Mouse (Mus musculus): ENCODE measurements around the gene Olfm4. TPM values are rescaled to one million over a fixed set of nuclear protein-coding genes. Genes with fewer than 3 reads are reported as not detected.

The Olfm4 gene
- polyA plus RNA-seq, 1 experiment from 2014 or later = 5.5 TPM

DNA sequence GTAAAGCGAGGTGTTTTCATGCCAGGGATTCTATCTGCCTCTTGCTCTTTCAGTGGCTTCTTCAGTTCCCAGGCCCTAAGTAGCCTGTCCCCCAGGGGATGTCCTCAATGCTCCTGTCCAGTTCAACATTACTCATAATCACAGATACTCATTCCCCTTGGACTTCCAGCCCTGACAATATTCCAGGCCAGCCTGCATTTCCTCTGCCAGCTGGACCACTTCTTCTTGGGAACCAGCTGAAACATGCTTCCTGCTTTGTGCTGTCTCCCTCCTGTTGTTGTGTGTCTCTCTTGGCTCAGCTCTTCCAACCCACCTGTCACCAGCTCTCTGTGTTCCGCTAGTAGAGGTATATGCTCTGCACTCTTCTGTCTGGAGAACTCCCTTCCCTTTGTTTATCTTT is 1.8 kb downstream of the Olfm4 start:
- Histone ChIP-seq H3K9ac (no peak overlapping the region), H3K4me2 (replicated peaks) (no peak overlapping the region), H3K27me3 (replicated peaks) (no peaks in the 10 kb centered on the region), H3K27ac (no peak overlapping the region), H3K9me3 (no peaks in the 10 kb centered on the region), H3K36me3 (no peaks in the 10 kb centered on the region), H3K4me1 (replicated peaks) (no peaks in the 10 kb centered on the region), H3K4me3 (replicated peaks) (no peak overlapping the region)
- no peak for ATAC-seq
- 81% methylated on average over 2 of the region's 2 CpGs for WGBS

DNA sequence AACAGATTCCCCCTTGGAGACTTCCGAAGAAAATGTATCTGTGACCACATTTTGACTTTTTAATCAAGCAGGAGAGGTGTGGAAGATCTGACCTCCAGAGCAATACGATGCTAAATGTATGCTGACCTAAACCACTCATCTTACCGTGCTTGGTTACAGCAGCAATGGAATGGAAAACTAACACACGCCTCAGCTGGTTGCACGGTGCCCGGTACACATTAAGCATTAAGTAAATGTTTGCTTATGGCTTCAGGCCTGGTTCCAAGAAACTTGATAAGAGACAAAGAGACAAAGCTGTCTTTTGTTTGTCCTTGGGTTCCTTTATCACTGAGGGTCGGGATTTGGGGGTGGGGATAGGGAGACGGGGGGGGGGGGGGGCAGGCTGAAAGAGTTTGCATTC is 3.0 kb downstream of the Olfm4 start:
- Histone ChIP-seq H3K9ac (no peak overlapping the region), H3K4me3 (replicated peaks) (no peak overlapping the region), H3K4me2 (replicated peaks) (no peak overlapping the region), H3K4me1 (replicated peaks) (no peaks in the 10 kb centered on the region), H3K27ac (no peak overlapping the region), H3K36me3 (no peaks in the 10 kb centered on the region), H3K9me3 (no peaks in the 10 kb centered on the region), H3K27me3 (replicated peaks) (no peaks in the 10 kb centered on the region)
- peak; percentile 88 for ATAC-seq
- WGBS = 43% methylated on average over 8 of the region's 8 CpGs

DNA sequence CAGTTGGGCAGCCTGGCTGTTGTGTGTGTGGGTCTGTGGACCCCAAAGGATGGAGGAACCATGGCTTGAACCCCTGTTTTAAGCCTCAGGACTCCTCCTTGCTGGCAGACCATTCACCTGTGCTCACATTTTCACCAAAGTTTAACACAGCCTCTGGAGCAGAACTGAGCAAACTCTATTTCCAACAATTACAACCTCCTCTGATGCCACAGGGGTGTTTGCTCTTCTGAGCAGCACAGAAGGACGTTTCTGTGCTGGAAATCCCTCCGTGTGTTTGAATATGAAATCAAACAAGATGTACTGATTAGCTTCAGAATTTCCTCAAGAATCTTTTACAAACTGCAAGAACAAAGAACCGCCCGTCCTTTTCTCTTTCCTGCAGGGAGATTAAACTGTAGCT is 5.9 kb downstream of the Olfm4 start:
- H3K4me3 ChIP-seq (replicated peaks) = no peak overlapping the region
- no peaks in the 10 kb centered on the region for H3K4me1 ChIP-seq (replicated peaks)
- no peaks in the 10 kb centered on the region for H3K36me3 ChIP-seq
- no peak overlapping the region for H3K4me2 ChIP-seq (replicated peaks)
- no peaks in the 10 kb centered on the region for H3K9me3 ChIP-seq
- H3K27ac ChIP-seq = no peak overlapping the region
- ATAC-seq = no peak
- 51% methylated on average over 4 of the region's 4 CpGs for WGBS
- H3K9ac ChIP-seq = no peak overlapping the region
- no peaks in the 10 kb centered on the region for H3K27me3 ChIP-seq (replicated peaks)

DNA sequence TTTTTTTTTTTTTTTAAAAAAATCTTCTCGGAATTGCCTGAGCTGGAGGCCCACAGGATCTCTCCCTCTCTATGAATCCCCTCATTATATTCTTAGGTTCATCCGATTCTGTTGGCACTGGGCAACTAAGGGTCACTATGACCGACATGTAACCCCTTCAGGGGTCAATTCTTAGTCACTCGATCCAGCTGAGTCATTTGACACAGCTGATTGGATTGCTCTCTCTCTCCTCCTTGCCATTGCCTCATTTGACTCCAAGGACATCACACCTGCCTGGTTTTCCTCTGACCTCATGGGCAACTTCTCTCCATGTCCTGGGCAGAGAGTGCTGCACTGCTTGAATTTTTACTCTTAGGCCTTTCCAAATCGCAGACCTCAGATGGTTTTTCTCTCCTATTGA is 6.7 kb downstream of the Olfm4 start:
- ATAC-seq = no peak
- WGBS = 51% methylated on average over 5 of the region's 5 CpGs
- H3K9me3 ChIP-seq = no peaks in the 10 kb centered on the region
- no peak overlapping the region for H3K4me2 ChIP-seq (replicated peaks)
- H3K4me1 ChIP-seq (replicated peaks) = no peaks in the 10 kb centered on the region
- no peaks in the 10 kb centered on the region for H3K36me3 ChIP-seq
- no peaks in the 10 kb centered on the region for H3K27me3 ChIP-seq (replicated peaks)
- H3K4me3 ChIP-seq (replicated peaks) = no peak overlapping the region
- H3K27ac ChIP-seq = no peak overlapping the region
- H3K9ac ChIP-seq = no peak overlapping the region

DNA sequence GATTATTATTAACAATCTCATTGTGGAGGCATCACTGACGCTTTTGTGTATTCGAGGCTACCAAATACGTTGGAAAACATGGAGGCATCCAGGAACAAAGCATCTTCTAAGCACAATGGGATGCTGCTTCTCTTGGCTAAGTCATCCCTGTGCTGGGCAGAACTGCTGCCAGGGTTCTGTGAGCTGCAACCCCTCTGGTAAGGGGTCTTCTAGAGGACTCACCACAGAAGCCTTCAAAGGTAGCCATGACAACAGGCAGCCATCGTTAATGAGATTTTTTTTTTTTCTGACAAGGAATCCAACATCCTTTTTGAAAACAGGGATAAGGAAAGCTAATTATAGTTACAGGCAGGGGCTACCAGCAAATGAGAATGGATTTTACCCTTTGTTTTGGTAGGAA is 13.7 kb downstream of the Olfm4 start:
- H3K4me3 ChIP-seq (replicated peaks) = no peak overlapping the region
- H3K4me1 ChIP-seq (replicated peaks) = 0 out of 2 replicates have a peak, but pooled peaks cover 4% of the 10 kb centered on the region
- no peak for ATAC-seq
- WGBS = 82% methylated on average over 4 of the region's 4 CpGs
- no peak overlapping the region for H3K4me2 ChIP-seq (replicated peaks)
- no peaks in the 10 kb centered on the region for H3K36me3 ChIP-seq
- no peak overlapping the region for H3K27ac ChIP-seq
- no peak overlapping the region for H3K9ac ChIP-seq
- no peaks in the 10 kb centered on the region for H3K27me3 ChIP-seq (replicated peaks)
- H3K9me3 ChIP-seq = no peaks in the 10 kb centered on the region

DNA sequence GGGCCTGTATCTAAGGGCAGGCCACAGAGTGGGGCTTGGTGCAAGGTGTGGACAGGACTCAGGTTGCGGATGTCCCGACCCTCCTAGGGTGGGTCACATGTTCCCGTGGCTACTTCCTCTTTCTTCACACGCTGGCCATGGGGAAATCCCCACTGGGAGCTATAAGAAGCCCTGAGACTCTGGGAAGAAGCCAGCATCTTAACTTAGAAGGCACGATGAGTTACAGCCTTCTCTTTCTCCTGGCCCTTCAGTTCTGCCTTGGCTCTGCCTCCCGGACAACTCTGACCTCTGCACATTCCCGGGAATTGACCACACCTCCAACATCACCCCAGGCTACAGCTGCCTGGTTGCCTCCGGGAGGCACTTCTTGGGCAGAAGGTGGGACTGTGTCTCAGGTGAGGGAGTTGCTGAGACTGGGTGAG is 16.2 kb downstream of the Olfm4 start:
- Histone ChIP-seq H3K27me3 (replicated peaks) (no peaks in the 10 kb centered on the region), H3K4me2 (replicated peaks) (peak overlapping the region; percentile 17; the same call in 1 of the 2 replicates), H3K27ac (no peak overlapping the region), H3K36me3 (no peaks in the 10 kb centered on the region), H3K4me3 (replicated peaks) (no peak overlapping the region), H3K9ac (no peak overlapping the region), H3K4me1 (replicated peaks) (0 out of 2 replicates have a peak, but pooled peaks cover 4% of the 10 kb centered on the region), H3K9me3 (no peaks in the 10 kb centered on the region)
- peak; percentile 73 for ATAC-seq
- WGBS = 43% methylated on average over 8 of the region's 8 CpGs

DNA sequence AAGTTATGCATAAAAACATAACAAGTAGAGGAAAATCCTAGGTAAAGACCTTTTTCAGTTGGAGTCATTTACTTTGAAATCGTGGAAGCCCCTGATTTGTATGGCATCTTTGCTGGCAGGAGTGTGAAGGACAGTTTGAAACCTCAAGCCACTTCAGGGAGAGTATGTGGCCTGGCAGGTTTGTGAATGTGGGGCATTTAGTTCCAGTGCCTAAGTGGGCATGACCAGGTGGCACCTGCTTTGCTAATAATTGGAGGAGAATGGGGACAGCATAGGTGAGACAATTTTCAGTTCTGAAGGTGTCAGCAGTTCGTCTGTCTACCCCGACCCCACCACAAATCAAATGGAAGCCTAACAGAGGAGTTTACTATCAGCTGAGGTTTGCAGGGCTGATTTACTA is 23.8 kb downstream of the Olfm4 start:
- WGBS = 77% methylated on average over 3 of the region's 3 CpGs

DNA sequence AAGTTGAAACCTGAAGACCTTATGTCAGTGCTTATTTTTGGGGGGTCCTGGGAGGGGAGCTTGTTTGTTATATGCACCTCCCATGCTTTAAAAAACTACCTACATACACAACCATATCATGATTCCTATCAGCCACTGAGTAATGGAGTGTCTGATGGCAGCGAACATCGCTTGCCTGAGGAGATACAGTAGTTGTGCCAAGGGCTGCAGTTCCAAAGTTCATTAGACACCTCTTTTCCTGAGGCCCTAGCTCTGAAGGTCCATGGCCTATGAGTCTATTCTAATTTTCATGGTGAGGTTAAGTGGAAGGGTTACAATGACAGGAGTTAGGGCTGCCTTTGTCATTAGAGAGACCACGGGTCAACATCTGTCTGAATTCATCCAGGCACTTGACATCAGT is 26.5 kb downstream of the Olfm4 start:
- H3K9me3 ChIP-seq = no peaks in the 10 kb centered on the region
- H3K4me3 ChIP-seq (replicated peaks) = no peak overlapping the region
- H3K4me2 ChIP-seq (replicated peaks) = no peak overlapping the region
- H3K9ac ChIP-seq = no peak overlapping the region
- whole genome bisulfite sequencing = 85% methylated on average over 3 of the region's 3 CpGs
- H3K27ac ChIP-seq = no peak overlapping the region
- no peak for ATAC-seq
- H3K36me3 ChIP-seq = no peaks in the 10 kb centered on the region
- no peaks in the 10 kb centered on the region for H3K4me1 ChIP-seq (replicated peaks)
- no peaks in the 10 kb centered on the region for H3K27me3 ChIP-seq (replicated peaks)

More for the DNA sequence above, 23.8 kb downstream of the Olfm4 start:
- H3K9ac ChIP-seq = no peak overlapping the region
- ATAC-seq = no peak
- no peak overlapping the region for H3K4me3 ChIP-seq (replicated peaks)
- H3K4me2 ChIP-seq (replicated peaks) = no peak overlapping the region
- H3K27me3 ChIP-seq (replicated peaks) = no peaks in the 10 kb centered on the region
- no peaks in the 10 kb centered on the region for H3K36me3 ChIP-seq
- H3K27ac ChIP-seq = no peak overlapping the region
- H3K4me1 ChIP-seq (replicated peaks) = no peaks in the 10 kb centered on the region
- no peaks in the 10 kb centered on the region for H3K9me3 ChIP-seq

DNA sequence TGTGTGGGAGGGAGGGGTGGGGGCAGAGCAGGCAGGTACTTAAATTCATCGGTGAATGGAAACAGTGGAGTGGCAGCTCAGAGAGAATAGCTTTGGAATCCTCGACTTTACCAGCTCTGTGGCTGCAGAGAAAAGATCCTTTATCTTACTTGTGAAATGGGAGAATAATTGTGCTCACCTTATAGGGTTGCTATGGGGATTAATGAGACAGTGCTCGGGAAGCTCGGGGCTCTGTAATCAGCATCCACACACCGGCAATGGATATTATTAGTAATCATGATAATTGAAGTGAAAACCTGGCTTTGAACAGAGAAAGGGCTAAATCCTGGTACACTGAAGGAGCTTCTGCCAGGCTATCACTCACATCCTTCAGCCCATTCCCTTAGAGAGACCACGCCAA is 31.1 kb downstream of the Olfm4 start:
- Histone ChIP-seq H3K36me3 (no peaks in the 10 kb centered on the region), H3K9ac (no peak overlapping the region), H3K4me1 (replicated peaks) (0 out of 2 replicates have a peak, but pooled peaks cover 3% of the 10 kb centered on the region), H3K27me3 (replicated peaks) (no peaks in the 10 kb centered on the region), H3K4me2 (replicated peaks) (no peak overlapping the region), H3K4me3 (replicated peaks) (no peak overlapping the region), H3K27ac (no peak overlapping the region), H3K9me3 (no peaks in the 10 kb centered on the region)
- no peak for ATAC-seq
- 49% methylated on average over 6 of the region's 6 CpGs for WGBS

DNA sequence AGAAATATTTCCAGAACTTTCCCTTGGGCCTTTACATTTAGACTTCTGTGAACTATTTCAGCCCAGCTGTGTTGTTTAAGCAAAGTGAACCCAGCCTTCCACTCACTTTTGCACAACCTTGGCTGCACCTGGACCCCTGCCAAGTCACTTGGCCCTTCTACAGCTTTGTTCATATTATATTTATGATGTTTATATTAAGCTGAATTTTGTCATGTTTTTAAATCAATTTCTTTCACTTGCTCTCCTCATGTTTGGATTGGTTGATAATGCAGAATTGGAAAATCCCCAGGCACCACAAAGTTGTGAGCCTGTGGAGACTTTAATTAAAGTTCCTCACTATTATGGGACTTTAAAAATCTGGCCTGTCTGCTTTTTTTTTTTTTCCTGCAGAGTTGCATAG is 32.2 kb downstream of the Olfm4 start:
- H3K9ac ChIP-seq = no peak overlapping the region
- H3K27me3 ChIP-seq (replicated peaks) = no peaks in the 10 kb centered on the region
- ATAC-seq = no peak; the same call in 1 of the 2 replicates
- H3K4me3 ChIP-seq (replicated peaks) = no peak overlapping the region
- H3K4me2 ChIP-seq (replicated peaks) = no peak overlapping the region
- 0 out of 2 replicates have a peak, but pooled peaks cover 3% of the 10 kb centered on the region for H3K4me1 ChIP-seq (replicated peaks)
- H3K36me3 ChIP-seq = no peaks in the 10 kb centered on the region
- 0 out of 2 replicates have a peak overlapping the region, but pooled peaks have one; percentile 36 for H3K27ac ChIP-seq
- H3K9me3 ChIP-seq = no peaks in the 10 kb centered on the region

DNA sequence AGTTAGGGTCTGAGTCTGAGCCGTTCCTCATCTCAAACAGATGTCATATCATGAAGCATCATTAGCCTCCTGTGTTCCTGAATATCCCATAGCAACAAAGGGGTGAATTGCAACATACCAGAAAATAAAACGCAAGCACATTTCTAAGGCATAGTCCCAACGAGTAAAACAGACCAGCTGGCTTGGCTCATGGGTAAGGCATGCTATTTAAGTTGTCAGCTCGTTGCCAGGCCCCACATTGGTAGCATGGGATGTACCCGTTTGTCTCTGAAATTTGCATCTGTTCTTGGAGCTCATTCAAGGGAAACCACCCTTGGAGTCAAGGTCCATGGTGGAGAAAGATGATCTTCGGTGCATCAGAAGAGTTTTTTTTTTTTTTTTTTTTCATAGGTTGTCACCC is 42.2 kb downstream of the Olfm4 start:
- H3K9ac ChIP-seq = no peak overlapping the region
- no peak overlapping the region for H3K4me2 ChIP-seq (replicated peaks)
- no peaks in the 10 kb centered on the region for H3K4me1 ChIP-seq (replicated peaks)
- no peaks in the 10 kb centered on the region for H3K27me3 ChIP-seq (replicated peaks)
- no peak overlapping the region for H3K4me3 ChIP-seq (replicated peaks)
- H3K36me3 ChIP-seq = no peaks in the 10 kb centered on the region
- 55% methylated on average over 6 of the region's 6 CpGs for WGBS
- ATAC-seq = no peak
- H3K9me3 ChIP-seq = no peaks in the 10 kb centered on the region
- H3K27ac ChIP-seq = no peak overlapping the region

DNA sequence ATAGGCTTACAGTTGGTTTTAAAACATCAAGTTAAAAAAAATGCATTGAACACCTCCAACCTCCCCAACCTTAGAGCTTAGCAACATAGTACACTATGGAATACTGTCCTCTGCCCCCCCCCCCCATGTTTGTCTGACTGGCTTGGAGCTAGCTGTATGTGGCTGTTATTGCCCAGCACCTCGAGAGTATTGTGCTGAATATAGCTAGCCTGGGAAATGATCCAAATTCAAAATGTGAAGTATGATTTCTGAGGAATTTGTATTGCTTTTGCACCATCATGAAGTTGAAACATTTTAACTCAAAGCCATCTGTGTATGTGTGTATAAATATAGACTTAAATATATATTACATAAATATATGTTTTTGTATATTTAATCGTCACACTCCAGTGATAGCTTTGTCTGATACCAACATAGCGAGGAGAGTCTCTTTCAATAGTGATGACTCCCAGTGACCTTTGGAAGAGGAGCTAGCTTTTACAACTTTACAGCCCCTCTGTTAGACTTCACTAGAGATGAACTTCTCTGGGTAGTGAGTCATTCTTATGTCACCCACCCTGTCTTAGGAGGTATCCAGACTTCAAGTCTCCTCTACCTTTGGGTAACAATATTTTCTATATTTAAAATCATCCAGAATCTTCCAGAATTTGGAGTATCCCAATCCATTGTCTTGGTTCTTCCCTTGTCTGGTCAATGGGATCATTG is 45.6 kb downstream of the Olfm4 start:
- H3K27me3 ChIP-seq (replicated peaks) = no peaks in the 10 kb centered on the region
- no peak overlapping the region for H3K27ac ChIP-seq
- H3K9me3 ChIP-seq = no peaks in the 10 kb centered on the region
- WGBS = 38% methylated on average over 3 of the region's 3 CpGs
- no peak overlapping the region for H3K4me3 ChIP-seq (replicated peaks)
- H3K9ac ChIP-seq = no peak overlapping the region
- H3K36me3 ChIP-seq = no peaks in the 10 kb centered on the region
- no peak overlapping the region for H3K4me2 ChIP-seq (replicated peaks)
- ATAC-seq = peak; percentile 68
- no peaks in the 10 kb centered on the region for H3K4me1 ChIP-seq (replicated peaks)

DNA sequence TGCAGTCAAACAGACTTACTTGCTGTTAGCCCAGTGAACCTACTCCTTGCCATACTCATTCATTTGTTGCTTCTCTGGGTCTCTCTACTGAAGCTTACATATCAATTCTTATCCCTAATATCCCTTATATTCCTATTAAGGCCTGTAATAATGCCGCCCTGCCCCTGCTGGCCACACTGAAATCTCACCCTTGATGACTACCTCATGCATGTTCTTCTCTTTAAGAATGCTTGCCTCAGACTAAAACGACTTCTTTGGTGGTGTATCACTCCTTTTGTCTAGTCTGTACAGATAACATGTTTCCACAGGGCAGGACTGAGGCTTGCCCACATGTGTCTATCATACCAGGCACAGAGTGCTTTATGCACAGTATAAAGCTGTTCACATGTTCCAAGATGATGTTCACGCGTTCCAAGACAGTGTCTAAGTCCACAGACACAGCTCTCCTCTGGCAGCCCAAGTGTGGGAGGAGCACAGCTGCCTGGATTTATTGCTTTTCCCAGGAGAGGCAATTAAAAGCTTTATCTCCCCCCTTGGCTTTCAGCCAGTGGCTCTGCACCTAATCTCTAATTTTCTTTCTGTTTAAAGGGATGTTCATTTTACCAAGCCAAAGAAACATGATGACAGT is 55.9 kb downstream of the Olfm4 start:
- ATAC-seq = peak; percentile 96
- Histone ChIP-seq H3K4me2 (replicated peaks) (no peak overlapping the region), H3K9me3 (no peaks in the 10 kb centered on the region), H3K4me1 (replicated peaks) (peaks cover 4% of the 10 kb centered on the region; the same call in 1 of the 2 replicates), H3K36me3 (no peaks in the 10 kb centered on the region), H3K9ac (no peak overlapping the region), H3K27me3 (replicated peaks) (no peaks in the 10 kb centered on the region), H3K4me3 (replicated peaks) (no peak overlapping the region), H3K27ac (no peak overlapping the region)
- WGBS = 41% methylated on average over 4 of the region's 4 CpGs
